Mouse (Mus musculus) megakaryocyte, embryonic 14.5 days (primary cell): ENCODE measurements around the gene Golph3. TPM values are rescaled to one million over a fixed set of nuclear protein-coding genes. Genes with fewer than 3 reads are reported as not detected.

ENCODE experiments used
- H3K27me3 ChIP-seq: replicated peaks from 2 replicates; pipeline ENCODE3; 2012; ENCODE audit warnings: inconsistent platforms
- H3K36me3 ChIP-seq: replicated peaks from 2 replicates; pipeline ENCODE3; 2012; ENCODE audit warnings: low read length, inconsistent platforms, mixed read lengths
- H3K4me1 ChIP-seq: 2 replicates; pipeline ENCODE4 v1.6.1; 2012; ENCODE audit warnings: inconsistent platforms
- H3K4me3 ChIP-seq: replicated peaks from 2 replicates; pipeline ENCODE3; 2012; ENCODE audit warnings: moderate library complexity, mild to moderate bottlenecking, inconsistent platforms
- H3K9me3 ChIP-seq: 2 replicates; pipeline ENCODE4 v1.6.1; 2012; ENCODE audit warnings: inconsistent platforms
- FLI1 ChIP-seq: IDR thresholded peaks from 2 replicates; pipeline ENCODE4 v1.6.1; 2012; ENCODE audit warnings: low read length, inconsistent platforms, mixed read lengths
- GATA1 ChIP-seq: IDR thresholded peaks from 3 replicates; pipeline ENCODE4 v1.6.1; 2012; ENCODE audit warnings: mixed read lengths, low read length, inconsistent platforms, borderline replicate concordance
- polyA plus RNA-seq: library from polyadenylated mRNA; stranded (reverse); fragments of >175 nt; gene quantifications from 2 replicates; pipeline ENCODE4 v1.2.3, GENCODE M21; 2012; ENCODE audit warnings: low replicate concordance; ENCODE audit not compliant: insufficient read depth

The Golph3 gene
- polyA plus RNA-seq, 1 experiment = 175 TPM

DNA sequence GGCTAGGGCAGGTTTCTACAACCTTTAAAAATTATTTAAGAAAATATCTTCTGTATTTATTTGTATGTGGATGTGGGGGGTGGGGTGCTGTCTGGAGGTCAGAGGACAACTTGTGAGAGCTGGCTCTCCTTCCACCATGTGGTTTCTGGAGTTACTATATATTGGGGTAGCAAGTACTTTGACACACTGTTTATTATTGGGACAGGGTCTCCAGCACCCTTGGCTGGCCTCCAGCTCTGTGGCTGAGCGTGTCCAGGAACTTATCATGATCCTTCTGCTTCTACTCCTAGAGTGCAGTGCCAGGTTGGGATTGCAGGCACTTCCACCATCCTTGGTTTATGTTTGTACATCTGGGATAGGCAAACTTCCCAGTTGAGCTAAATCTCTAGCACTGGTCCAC lies 10.1 kb downstream of the Golph3 start:
- TF ChIP-seq GATA1 (no peak), FLI1 (no peak)
- no peaks in the 10 kb centered on the region for H3K9me3 ChIP-seq

GRCm38 (mm10) chr15:12334381-12334780 lies 13.1 kb downstream of the Golph3 start:
- no peak overlapping the region for H3K4me3 ChIP-seq
- H3K4me1 ChIP-seq = peaks cover 77% of the 10 kb centered on the region
- TF ChIP-seq FLI1 = no peak
- TF ChIP-seq GATA1 = no peak
- no peaks in the 10 kb centered on the region for H3K9me3 ChIP-seq
- H3K27me3 ChIP-seq = no peaks in the 10 kb centered on the region
- H3K36me3 ChIP-seq = peaks cover 21% of the 10 kb centered on the region

More for the DNA sequence above, 10.1 kb downstream of the Golph3 start:
- no peaks in the 10 kb centered on the region for H3K27me3 ChIP-seq
- peaks cover 79% of the 10 kb centered on the region for H3K4me1 ChIP-seq
- H3K4me3 ChIP-seq = no peak overlapping the region
- peaks cover 33% of the 10 kb centered on the region for H3K36me3 ChIP-seq

GRCm38 (mm10) chr15:12337030-12337778 lies 16.0 kb downstream of the Golph3 start:
- no peaks in the 10 kb centered on the region for H3K9me3 ChIP-seq
- H3K27me3 ChIP-seq = no peaks in the 10 kb centered on the region
- no peak overlapping the region for H3K4me3 ChIP-seq
- H3K36me3 ChIP-seq = peaks cover 34% of the 10 kb centered on the region
- TF ChIP-seq FLI1 (no peak), GATA1 (no peak)
- peaks cover 76% of the 10 kb centered on the region for H3K4me1 ChIP-seq

DNA sequence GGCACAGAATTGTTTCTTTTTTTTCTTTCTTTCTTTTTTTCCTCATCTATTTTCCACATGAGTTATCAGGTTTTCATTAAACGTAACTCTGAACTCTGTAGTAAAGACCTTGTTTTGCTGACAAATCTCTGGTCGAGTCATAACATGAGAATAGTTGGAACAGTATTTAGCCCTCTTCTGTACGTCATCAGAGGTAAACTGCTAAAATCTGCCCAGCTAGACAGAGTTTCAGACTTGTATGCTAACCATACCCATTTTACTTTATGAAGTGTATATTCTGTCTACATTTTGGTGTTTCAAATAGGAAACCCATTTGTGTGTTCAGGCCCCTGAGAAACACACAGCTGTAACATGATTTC lies 16.5 kb downstream of the Golph3 start:
- no peak overlapping the region for H3K4me3 ChIP-seq
- H3K36me3 ChIP-seq = peaks cover 37% of the 10 kb centered on the region
- H3K27me3 ChIP-seq = no peaks in the 10 kb centered on the region
- TF ChIP-seq FLI1 = no peak
- no peak for TF ChIP-seq GATA1
- no peaks in the 10 kb centered on the region for H3K9me3 ChIP-seq
- H3K4me1 ChIP-seq = peaks cover 77% of the 10 kb centered on the region

GRCm38 (mm10) chr15:12340536-12341400 lies 19.5 kb downstream of the Golph3 start:
- Histone ChIP-seq H3K4me3 (no peak overlapping the region), H3K9me3 (no peaks in the 10 kb centered on the region), H3K36me3 (peaks cover 61% of the 10 kb centered on the region), H3K4me1 (peaks cover 62% of the 10 kb centered on the region), H3K27me3 (no peaks in the 10 kb centered on the region)
- TF ChIP-seq FLI1 (no peak), GATA1 (no peak)

- H3K4me1 ChIP-seq = peaks cover 62% of the 10 kb centered on the region
- H3K4me3 ChIP-seq = peak overlapping the region; percentile 72
- peaks cover 67% of the 10 kb centered on the region for H3K36me3 ChIP-seq
- no peak for TF ChIP-seq FLI1
- H3K27me3 ChIP-seq = no peaks in the 10 kb centered on the region
- H3K9me3 ChIP-seq = no peaks in the 10 kb centered on the region
Observed at GRCm38 (mm10) chr15:12341401-12341758, 20.1 kb downstream of the Golph3 start.

DNA sequence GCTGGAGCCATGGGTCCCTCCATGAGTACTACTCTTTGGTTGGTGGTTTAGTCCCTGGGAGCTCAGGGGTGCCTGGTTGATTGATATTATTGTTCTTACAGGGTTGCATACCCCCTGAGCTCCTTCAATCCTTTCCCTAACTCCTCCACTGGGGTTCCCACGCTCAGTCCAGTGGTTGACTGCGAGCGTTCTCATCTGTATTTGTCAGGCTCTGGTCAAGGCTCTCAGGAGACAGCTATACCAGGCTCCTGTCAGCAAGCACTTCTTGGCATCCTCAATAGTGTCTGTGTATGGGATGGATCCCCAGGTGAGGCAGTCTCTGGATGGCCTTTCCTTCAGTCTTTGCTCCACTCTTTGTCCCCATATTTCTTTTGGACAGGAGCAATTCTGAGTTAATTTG lies 25.7 kb downstream of the Golph3 start:
- no peak for TF ChIP-seq FLI1
- no peak for TF ChIP-seq GATA1
- no peak overlapping the region for H3K4me3 ChIP-seq
- H3K9me3 ChIP-seq = no peaks in the 10 kb centered on the region
- H3K36me3 ChIP-seq = peaks cover 91% of the 10 kb centered on the region
- peaks cover 44% of the 10 kb centered on the region for H3K4me1 ChIP-seq
- no peaks in the 10 kb centered on the region for H3K27me3 ChIP-seq

GRCm38 (mm10) chr15:12348950-12349349 lies 27.7 kb downstream of the Golph3 start:
- Histone ChIP-seq H3K9me3 (no peaks in the 10 kb centered on the region), H3K36me3 (peaks cover 92% of the 10 kb centered on the region), H3K27me3 (no peaks in the 10 kb centered on the region), H3K4me3 (no peak overlapping the region), H3K4me1 (peaks cover 47% of the 10 kb centered on the region)
- TF ChIP-seq GATA1 = no peak
- TF ChIP-seq FLI1 = no peak

DNA sequence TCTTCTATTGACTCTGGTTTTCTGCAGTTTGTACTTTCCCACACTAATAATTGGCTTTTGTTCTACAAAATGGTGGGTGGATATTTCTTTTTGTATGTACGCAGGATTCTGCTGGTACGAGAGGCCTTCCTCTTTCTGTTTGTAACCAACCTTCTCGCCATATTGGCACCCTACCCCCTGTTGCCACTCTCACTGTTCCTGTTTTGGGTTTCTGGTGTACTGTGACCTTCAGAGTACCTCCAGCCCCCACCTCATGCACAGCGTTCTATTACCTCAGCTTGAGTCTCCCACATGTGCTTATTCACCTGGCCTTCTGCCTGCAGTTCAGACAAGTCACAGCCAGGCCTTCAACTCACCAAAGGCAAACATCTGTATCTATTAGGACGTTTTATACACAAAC lies 28.6 kb downstream of the Golph3 start:
- Histone ChIP-seq H3K27me3 (no peaks in the 10 kb centered on the region), H3K36me3 (peaks cover 91% of the 10 kb centered on the region), H3K4me1 (peaks cover 49% of the 10 kb centered on the region), H3K4me3 (no peak overlapping the region), H3K9me3 (no peaks in the 10 kb centered on the region)
- TF ChIP-seq FLI1 (no peak), GATA1 (no peak)

GRCm38 (mm10) chr15:12351470-12351869 lies 30.2 kb downstream of the Golph3 start:
- no peaks in the 10 kb centered on the region for H3K27me3 ChIP-seq
- H3K4me1 ChIP-seq = peaks cover 42% of the 10 kb centered on the region
- H3K36me3 ChIP-seq = peaks cover 91% of the 10 kb centered on the region
- TF ChIP-seq GATA1 (no peak), FLI1 (no peak)
- no peaks in the 10 kb centered on the region for H3K9me3 ChIP-seq
- H3K4me3 ChIP-seq = no peak overlapping the region
